ENCODE assay signal across 15 mouse cellular contexts in genomic region chr2:102876141-102876540, GRCm38 (mm10). TPM values are rescaled to one million over a fixed set of nuclear protein-coding genes. Genes with fewer than 3 reads are reported as not detected.
DNase-seq lines count a peak whose midpoint lies in the region; ATAC-seq and TF ChIP-seq lines count a peak whose summit lies in the region.
"Had no signal": no experiment of that assay in that cellular context is flagged by ENCODE, and none has a peak within 500 bp of the region (broad histone marks: within the 10 kb centered on the region; RNA-seq: fewer than 3 reads in every experiment).

No protein-coding gene starts in this region.

- H3K4me3 ChIP-seq in gastrocnemius, adult 2 months: no peak overlapping the region
- no peak overlapping the region for H3K4me3 ChIP-seq in liver, embryonic 12.5 days
- H3K4me3 ChIP-seq in liver, postnatal 0 days (ENCODE audit: low read depth, low read length): no peak overlapping the region
- H3K4me3 ChIP-seq: liver, embryonic 15.5 days; midbrain, embryonic 15.5 days had no signal

- no peak overlapping the region for H3K4me2 ChIP-seq in liver, embryonic 12.5 days
- H3K4me2 ChIP-seq in liver, postnatal 0 days (ENCODE audit: low read depth, low read length): no peak overlapping the region
- H3K4me2 ChIP-seq: hindbrain, embryonic 14.5 days; liver, embryonic 15.5 days; midbrain, embryonic 15.5 days had no signal

- no peaks in the 10 kb centered on the region for H3K27me3 ChIP-seq in liver, embryonic 12.5 days (replicated peaks)
- H3K27me3 ChIP-seq in liver, postnatal 0 days (ENCODE audit: insufficient read depth, low read length): no peaks in the 10 kb centered on the region
- H3K27me3 ChIP-seq: liver, embryonic 15.5 days; midbrain, embryonic 15.5 days had no signal

- peak overlapping the region; percentile 57 for H3K27ac ChIP-seq in gastrocnemius, adult 2 months
- H3K27ac ChIP-seq in liver, embryonic 12.5 days: no peak overlapping the region
- no peak overlapping the region for H3K27ac ChIP-seq in liver, postnatal 0 days (ENCODE audit: low read depth)
- H3K27ac ChIP-seq: hindbrain, embryonic 14.5 days; liver, embryonic 15.5 days; midbrain, embryonic 15.5 days had no signal

- no peaks in the 10 kb centered on the region for H3K36me3 ChIP-seq in liver, embryonic 12.5 days
- no peaks in the 10 kb centered on the region for H3K36me3 ChIP-seq in liver, postnatal 0 days (replicated peaks; ENCODE audit: insufficient read depth, low read length)
- H3K36me3 ChIP-seq: liver, embryonic 15.5 days; midbrain, embryonic 15.5 days had no signal

- no peak for TF ChIP-seq CTCF in gastrocnemius, adult 2 months (IDR thresholded peaks at IDR 0.05)
- TF ChIP-seq CTCF in liver, postnatal 0 days (IDR thresholded peaks at IDR 0.05; ENCODE audit: low read depth): no peak

- TF ChIP-seq EP300 in liver, postnatal 0 days (IDR thresholded peaks at IDR 0.05; ENCODE audit: low read depth): no peak

- WGBS in liver, embryonic 12.5 days (ENCODE audit: insufficient replicate concordance): 17% methylated on average over 1 of the region's 1 CpGs
- 26% methylated on average over 1 of the region's 1 CpGs for WGBS in liver, postnatal 0 days (ENCODE audit: insufficient replicate concordance)

- H3K9ac ChIP-seq in liver, embryonic 12.5 days: no peak overlapping the region
- H3K9ac ChIP-seq in liver, postnatal 0 days (replicated peaks): no peak overlapping the region
- H3K9ac ChIP-seq: hindbrain, embryonic 14.5 days; liver, embryonic 15.5 days; midbrain, embryonic 15.5 days had no signal

- ATAC-seq in liver, embryonic 12.5 days: peak; percentile 42; the same call in 1 of the 2 replicates
- no peak for ATAC-seq in liver, postnatal 0 days
- peak; percentile 19; the same call in 1 of the 2 replicates for ATAC-seq in common myeloid progenitor, adult 5-6 weeks (replicated peaks; ENCODE audit: low read depth, poor library complexity, severe bottlenecking)
- peak; percentile 33 for ATAC-seq in megakaryocyte, adult 5-6 weeks (ENCODE audit: poor library complexity, severe bottlenecking)
- no peak for ATAC-seq in inflammation-experienced regulatory T-cells, adult 6 months
- ATAC-seq: midbrain, embryonic 15.5 days had no signal

- peaks cover 47% of the 10 kb centered on the region for H3K4me1 ChIP-seq in liver, embryonic 12.5 days
- peaks cover 29% of the 10 kb centered on the region for H3K4me1 ChIP-seq in liver, postnatal 0 days (ENCODE audit: insufficient read depth)
- H3K4me1 ChIP-seq: midbrain, embryonic 15.5 days had no signal

- DNase-seq in gastrocnemius, adult 2 months: no peak
- DNase-seq in gastrocnemius, adult 18-20 months (ENCODE audit: low spot score): no peak
- DNase-seq in liver, postnatal 0 days: no peak
- no peak for DNase-seq in urinary bladder, postnatal 14 days (ENCODE audit: low spot score)
- DNase-seq: cerebellum, adult 18-20 months; kidney, adult 18-20 months; kidney, postnatal 36 days; right cerebral cortex, postnatal 25 days had no signal

- H3K9me3 ChIP-seq in liver, embryonic 12.5 days (replicated peaks): no peaks in the 10 kb centered on the region
- no peaks in the 10 kb centered on the region for H3K9me3 ChIP-seq in liver, postnatal 0 days (ENCODE audit: low read length)
- H3K9me3 ChIP-seq: liver, embryonic 15.5 days; midbrain, embryonic 15.5 days had no signal

- intact Hi-C loops in gastrocnemius, adult 2 months (cut with DNase I): no loop called here

RNA-seq across cellular contexts. Expression of gene Cd44, which starts 25.3 kb away (rescaled TPM):
- 1 to 10 TPM; 4.1 to 6.1 TPM for total RNA-seq in gastrocnemius, adult 2 months (2021)
- 1 to 10 TPM; 3.9 to 6.0 TPM for total RNA-seq in gastrocnemius, adult 18-20 months (2021)
- polyA plus RNA-seq in liver, embryonic 12.5 days (2016; fragmentation: Nextera tagmentation; extraction: Ambion mirVana): 17.8 and 18.6 TPM in 2 replicates
- polyA plus RNA-seq in liver, postnatal 0 days (2015; fragmentation: Nextera tagmentation; extraction: Ambion mirVana): 14.1 and 15.2 TPM in 2 replicates
- total RNA-seq in common myeloid progenitor, adult 5-6 weeks (2017): 147 and 152 TPM in 2 replicates
- 358 and 368 TPM in 2 replicates for total RNA-seq in megakaryocyte, adult 5-6 weeks (2015)
- 289 and 337 TPM in 2 replicates for total RNA-seq in megakaryocyte, adult 5-6 weeks (2017)
- 100 to 1,000 TPM in 1 of 3 experiments, 10 to 100 TPM in 2; 91.0 to 119 (median 94.0) TPM for polyA plus RNA-seq in inflammation-experienced regulatory T-cells, adult 6 months (2017; shearing (Covaris generic))

Comparison
In these comparisons a context has a peak if more than half of its experiments do, and no peak if none do; other contexts are left out.
1. ATAC-seq: peak in liver, embryonic 12.5 days (single experiment), common myeloid progenitor, adult 5-6 weeks (single experiment) and megakaryocyte, adult 5-6 weeks (single experiment); none in liver, postnatal 0 days (single experiment) and inflammation-experienced regulatory T-cells, adult 6 months (single experiment).
2. RNA of gene Cd44, which starts 25.3 kb away (total RNA-seq): 289 to 368 TPM in megakaryocyte, adult 5-6 weeks and 147 to 152 TPM in common myeloid progenitor, adult 5-6 weeks; 4.1 to 6.1 TPM in gastrocnemius, adult 2 months and 3.9 to 6.0 TPM in gastrocnemius, adult 18-20 months; every median in the first group is over 10 times any median in the second.